Mouse (Mus musculus) neutrophil, adult 5-6 weeks (primary cell): ENCODE measurements around the gene Tap1. TPM values are rescaled to one million over a fixed set of nuclear protein-coding genes. Genes with fewer than 3 reads are reported as not detected.
"Not testable (repeated sequence)": the region's sequence is repeated elsewhere in the genome, so short reads cannot be mapped to it uniquely, and the experiment has no call there.

Source experiments
- ATAC-seq: fragments of 151-379, 151-347 bp; 2 replicates; pipeline ENCODE4 v1.8.0; 2017; ENCODE audit warnings: mild to moderate bottlenecking, moderate TSS enrichment; ENCODE audit not compliant: insufficient number of reproducible peaks, poor library complexity, low FRiP score, severe bottlenecking; ENCODE audit errors: extremely low read depth
- total RNA-seq: library from RNA; stranded (forward); fragments of 200-1000 nt; gene quantifications from 2 replicates; pipeline ENCODE4 v1.2.3, GENCODE M21; 2017

Tap1 gene
- total RNA-seq = 221 and 235 TPM in 2 replicates

- peak; percentile 81 for ATAC-seq
Measured at GRCm38 (mm10) chr17:34187261-34187916, at the start of gene Tap1, which contains the start of gene Psmb9. Gene Tap1 (plus strand): TSS chr17:34187553. Gene Psmb9 (minus strand): TSS chr17:34187764.

- no peak for ATAC-seq
Measured at GRCm38 (mm10) chr17:34137601-34138000, 49.8 kb upstream of the Tap1 start.

GRCm38 (mm10) chr17:34138655-34139054 lies 48.7 kb upstream of the Tap1 start:
- no peak for ATAC-seq

- no peak for ATAC-seq
Measured at GRCm38 (mm10) chr17:34139416-34139815, 47.9 kb upstream of the Tap1 start.

- ATAC-seq = no peak
Measured at GRCm38 (mm10) chr17:34140240-34140639, 47.1 kb upstream of the Tap1 start.

- ATAC-seq = no peak
Measured at GRCm38 (mm10) chr17:34141448-34141847, 45.9 kb upstream of the Tap1 start.

- ATAC-seq = no peak
Measured at GRCm38 (mm10) chr17:34142456-34143010, 44.8 kb upstream of the Tap1 start.

GRCm38 (mm10) chr17:34143033-34143432 lies 44.3 kb upstream of the Tap1 start, which contains the start of gene H2-DMb2:
Gene H2-DMb2 (plus strand): TSS chr17:34143307.
- ATAC-seq = peak; percentile 64

GRCm38 (mm10) chr17:34143461-34143860 lies 43.9 kb upstream of the Tap1 start:
- ATAC-seq = no peak

GRCm38 (mm10) chr17:34144221-34144620 lies 43.1 kb upstream of the Tap1 start:
- ATAC-seq = not testable (repeated sequence)

GRCm38 (mm10) chr17:34144960-34145371 lies 42.4 kb upstream of the Tap1 start:
- ATAC-seq = peak; percentile 69

- peak; percentile 67 for ATAC-seq
Measured at GRCm38 (mm10) chr17:34152923-34153322, 34.4 kb upstream of the Tap1 start, which contains the start of gene H2-DMb1. Gene H2-DMb1 (plus strand): TSS chr17:34153072.

GRCm38 (mm10) chr17:34155534-34155933 lies 31.8 kb upstream of the Tap1 start:
- no peak for ATAC-seq

GRCm38 (mm10) chr17:34164202-34164895 lies 23.0 kb upstream of the Tap1 start:
- ATAC-seq = no peak

GRCm38 (mm10) chr17:34165033-34165730 lies 22.2 kb upstream of the Tap1 start:
- ATAC-seq = no peak

GRCm38 (mm10) chr17:34169279-34169678 lies 18.1 kb upstream of the Tap1 start:
- peak; percentile 57 for ATAC-seq

GRCm38 (mm10) chr17:34170487-34170876 lies 16.9 kb upstream of the Tap1 start:
- no peak for ATAC-seq

GRCm38 (mm10) chr17:34170877-34171498 lies 16.4 kb upstream of the Tap1 start:
- peak; percentile 81 for ATAC-seq

GRCm38 (mm10) chr17:34172528-34172927 lies 14.8 kb upstream of the Tap1 start:
- no peak for ATAC-seq
